29 mouse cellular contexts compared by ENCODE assay signal in the genomic region with DNA sequence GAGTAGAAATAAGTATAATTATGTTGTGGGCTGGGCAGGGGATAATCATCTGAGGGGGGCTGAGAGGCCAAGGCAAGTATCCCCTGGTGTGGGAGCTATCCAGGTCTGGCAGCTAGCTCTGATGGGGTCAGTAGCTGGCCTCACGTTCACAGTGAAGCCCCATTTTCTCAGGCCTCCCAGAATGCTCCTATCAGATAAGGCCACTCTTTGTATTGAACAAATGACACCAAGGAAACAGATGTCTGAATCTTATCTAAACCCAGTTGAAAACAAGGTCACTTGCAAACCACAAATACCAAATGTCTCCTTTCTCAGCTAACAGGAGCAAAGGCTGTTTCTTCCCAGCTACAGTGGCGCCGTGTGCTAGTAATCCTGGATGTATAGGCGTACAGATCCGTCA.
A peak's percentile ranks its signal among the peaks of the same experiment; 100 is the strongest.
DNase-seq lines count a peak whose midpoint lies in the region; ATAC-seq and TF ChIP-seq lines count a peak whose summit lies in the region.
"Had no signal": no experiment of that assay in that cellular context is flagged by ENCODE, and none has a peak within 500 bp of the region (broad histone marks: within the 10 kb centered on the region; RNA-seq: fewer than 3 reads in every experiment).

No protein-coding gene starts in this region.

- no peak for TF ChIP-seq CTCF in cerebellum, adult 2 months (IDR thresholded peaks at IDR 0.05; ENCODE audit: borderline replicate concordance, insufficient read depth, low read depth, low read length)

- no peaks in the 10 kb centered on the region for H3K36me3 ChIP-seq in liver, embryonic 13.5 days
- H3K36me3 ChIP-seq: embryonic facial prominence, embryonic 13.5 days; embryonic facial prominence, embryonic 15.5 days; forebrain, embryonic 10.5 days; forebrain, embryonic 12.5 days had no signal

- peak; percentile 52 for DNase-seq in heart, adult 11 months
- DNase-seq in heart, adult 8-10 months (ENCODE audit: low spot score), result no peak
- DNase-seq in liver, embryonic 13.5 days, result no peak
- DNase-seq in liver, result no peak
- DNase-seq in cerebellum, adult 2 months, result no peak
- DNase-seq in embryo, embryonic 10.5 days (ENCODE audit: low spot score), result no peak
- DNase-seq: adrenal gland, adult 8-10 months; adrenal gland, postnatal 14 days; adrenal gland, postnatal 36 days; B cell, adult 2 months; cerebellum, adult 11-12 months; cerebellum, adult 8-10 months; cerebellum, adult 9-11 months; cerebellum, postnatal 14 days; cerebellum, postnatal 36 days; embryo, embryonic 11 days had no signal

- no peak overlapping the region for H3K27ac ChIP-seq in liver, embryonic 13.5 days
- H3K27ac ChIP-seq in cerebellum, adult 2 months (ENCODE audit: insufficient read depth, low read length), result no peak overlapping the region
- H3K27ac ChIP-seq: embryonic facial prominence, embryonic 13.5 days; embryonic facial prominence, embryonic 15.5 days; forebrain, embryonic 10.5 days; forebrain, embryonic 12.5 days had no signal

- no peaks in the 10 kb centered on the region; the same call in 1 of the 2 replicates for H3K4me1 ChIP-seq in liver, embryonic 13.5 days (replicated peaks)
- no peaks in the 10 kb centered on the region for H3K4me1 ChIP-seq in cerebellum, adult 2 months (ENCODE audit: control insufficient read depth, insufficient read depth, low read length)
- H3K4me1 ChIP-seq: embryonic facial prominence, embryonic 13.5 days; embryonic facial prominence, embryonic 15.5 days; forebrain, embryonic 10.5 days; forebrain, embryonic 12.5 days had no signal

- no peak for TF ChIP-seq POLR2A in cerebellum, adult 2 months (IDR thresholded peaks at IDR 0.05; ENCODE audit: borderline replicate concordance, insufficient read depth, low read length)

- no peak overlapping the region for H3K4me3 ChIP-seq in liver, embryonic 13.5 days (replicated peaks)
- no peak overlapping the region for H3K4me3 ChIP-seq in cerebellum, adult 2 months (replicated peaks; ENCODE audit: insufficient read depth, low read depth, low read length)
- H3K4me3 ChIP-seq: embryonic facial prominence, embryonic 13.5 days; embryonic facial prominence, embryonic 15.5 days; erythroblast, embryonic 14.5 days; forebrain, embryonic 10.5 days; forebrain, embryonic 12.5 days had no signal

- 22% methylated on average over 5 of the region's 5 CpGs for WGBS in liver, embryonic 13.5 days (ENCODE audit: insufficient replicate concordance)
- 93% methylated on average over 5 of the region's 5 CpGs for WGBS in cerebellum, adult 2 months

- no peak overlapping the region for H3K4me2 ChIP-seq in liver, embryonic 13.5 days
- H3K4me2 ChIP-seq: embryonic facial prominence, embryonic 13.5 days; embryonic facial prominence, embryonic 15.5 days; forebrain, embryonic 12.5 days had no signal

- H3K9me3 ChIP-seq in liver, embryonic 13.5 days (replicated peaks), result no peaks in the 10 kb centered on the region
- H3K9me3 ChIP-seq: embryonic facial prominence, embryonic 13.5 days; embryonic facial prominence, embryonic 15.5 days; forebrain, embryonic 10.5 days; forebrain, embryonic 12.5 days had no signal

- H3K27me3 ChIP-seq in liver, embryonic 13.5 days, result no peaks in the 10 kb centered on the region
- no peaks in the 10 kb centered on the region for H3K27me3 ChIP-seq in cerebellum, adult 2 months (ENCODE audit: control insufficient read depth, insufficient read depth, low read length)
- H3K27me3 ChIP-seq: CH12.LX; embryonic facial prominence, embryonic 13.5 days; embryonic facial prominence, embryonic 15.5 days; forebrain, embryonic 12.5 days; Patski had no signal

- peak; percentile 36; the same call in 1 of the 2 replicates for ATAC-seq in liver, embryonic 13.5 days (ENCODE audit: low read depth)
- ATAC-seq in common myeloid progenitor, adult 5-6 weeks (replicated peaks; ENCODE audit: low read depth, poor library complexity, severe bottlenecking), result peak; percentile 50; the same call in 1 of the 2 replicates
- peak; percentile 81 for ATAC-seq in megakaryocyte-erythroid progenitor cell, adult 5-6 weeks (replicated peaks; ENCODE audit: low FRiP score, low TSS enrichment, poor library complexity, severe bottlenecking)
- ATAC-seq: activated CD4-positive, CD25-positive, alpha-beta regulatory T cell, adult 4 months; CD4-positive, CD25-positive, alpha-beta regulatory T cell, adult 4 months; forebrain, embryonic 14.5 days; forebrain, embryonic 16.5 days; Patski had no signal

- no peak overlapping the region for H3K9ac ChIP-seq in liver, embryonic 13.5 days
- H3K9ac ChIP-seq: embryonic facial prominence, embryonic 13.5 days; embryonic facial prominence, embryonic 15.5 days; forebrain, embryonic 12.5 days had no signal
